Mouse (Mus musculus): ENCODE data around the gene Sox2.

DNA sequence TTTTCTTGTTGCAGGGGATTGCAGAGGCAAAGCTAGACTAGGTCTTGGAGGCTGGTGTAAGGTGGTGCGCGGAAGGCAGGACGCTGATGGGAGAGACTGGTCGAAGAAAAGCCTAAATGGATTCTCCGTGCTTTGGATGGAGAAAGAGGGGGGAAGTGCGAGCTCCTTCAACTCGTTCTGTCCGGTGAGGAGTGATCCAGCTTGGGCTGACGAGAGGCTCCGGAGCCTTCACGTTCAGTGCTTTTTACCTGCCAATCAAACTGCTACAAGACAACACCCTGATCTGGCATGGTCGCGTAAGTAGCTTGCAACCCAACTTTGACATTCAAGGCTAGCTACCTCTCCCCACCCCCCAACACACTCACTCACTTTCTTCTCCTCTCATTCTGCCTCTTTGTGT, 11.9 kb upstream of the Sox2 start:
- no peak for TF ChIP-seq CTCF (IDR thresholded peaks at IDR 0.05; ENCODE audit: extremely low read depth, insufficient read length, insufficient replicate concordance, low read depth, low read length)
- no peak for TF ChIP-seq POLR2A (IDR thresholded peaks at IDR 0.05; ENCODE audit: low read depth, low read length)

Measured in small intestine, adult 2 months (tissue).